Mouse (Mus musculus) frontal cortex, postnatal 14 days (tissue): ENCODE data around the gene Terb2.

Experiments used
- DNase-seq, 2 experiments: peaks; one replicate each; pipeline ENCODE4 v3.0.0; 2022; ENCODE audit warnings: low spot score in 2 of 2

The Terb2 gene

DNA sequence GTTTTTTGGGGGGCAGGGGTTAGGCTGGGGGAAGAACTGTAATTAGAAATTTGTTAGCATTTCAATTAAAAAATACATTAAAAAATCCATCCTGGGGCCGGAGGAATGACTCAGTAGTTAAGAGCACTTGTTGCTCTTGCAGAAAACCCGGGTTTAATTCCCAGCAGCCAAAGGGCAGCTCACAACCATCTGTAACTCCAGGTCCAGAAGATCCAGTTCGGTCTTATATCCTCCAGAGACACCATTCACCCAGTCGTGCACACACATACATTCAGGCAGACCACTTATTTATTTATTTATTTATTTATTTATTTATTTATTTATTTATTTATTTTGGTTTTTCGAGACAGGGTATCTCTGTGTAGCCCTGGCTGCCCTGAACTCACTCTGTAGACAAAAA is 47.3 kb downstream of the Terb2 start:
- no peak for DNase-seq

DNA sequence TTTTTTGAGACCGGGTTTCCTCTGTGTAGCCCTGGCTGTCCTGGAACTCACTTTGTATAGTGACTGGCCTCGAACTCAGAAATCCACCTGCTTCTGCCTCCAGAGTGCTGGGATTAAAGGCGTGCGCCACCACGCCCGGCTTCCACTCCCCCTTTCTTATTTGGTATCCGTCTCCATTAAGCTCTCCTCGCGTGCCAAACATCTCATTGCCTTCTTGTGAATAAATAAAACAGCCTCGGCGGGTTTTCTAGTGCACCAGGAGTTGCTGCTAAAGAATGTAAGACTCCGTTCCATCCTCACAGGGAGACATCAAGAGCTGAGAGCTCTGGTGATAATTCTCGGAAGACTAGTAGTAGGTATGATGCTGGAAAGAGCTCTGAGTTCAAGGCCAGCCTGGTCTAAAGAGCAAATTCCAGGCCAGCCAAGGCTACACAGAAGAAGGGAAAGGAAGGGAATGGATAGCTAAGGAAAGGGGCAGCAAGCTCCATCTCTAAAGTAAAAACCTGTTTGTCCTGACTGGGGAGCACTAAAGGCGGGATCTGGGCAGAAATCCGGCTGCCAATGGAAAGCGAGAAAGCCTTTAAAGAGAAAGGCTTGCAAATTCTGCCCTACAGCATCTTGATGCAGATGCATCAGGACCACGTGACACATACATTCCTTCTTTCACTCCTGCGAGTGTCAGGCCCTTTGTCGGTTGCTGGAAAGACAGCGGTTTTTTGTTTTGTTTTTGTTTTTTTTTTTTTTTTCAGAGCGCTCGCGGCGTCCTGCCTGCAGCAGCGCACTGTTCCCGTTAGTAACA is 47.9 kb downstream of the Terb2 start:
- peak; percentile 10 to 13 for DNase-seq

GRCm38 (mm10) chr2:122234611-122235288 is 48.7 kb downstream of the Terb2 start, which contains the start of gene Sord:
Gene Sord (plus strand): TSS chr2:122234749.
- peak; percentile 41 to 73 for DNase-seq

- no peak for DNase-seq
These were observed 49.4 kb downstream of the Terb2 start for GRCm38 (mm10) chr2:122235425-122235824.

DNA sequence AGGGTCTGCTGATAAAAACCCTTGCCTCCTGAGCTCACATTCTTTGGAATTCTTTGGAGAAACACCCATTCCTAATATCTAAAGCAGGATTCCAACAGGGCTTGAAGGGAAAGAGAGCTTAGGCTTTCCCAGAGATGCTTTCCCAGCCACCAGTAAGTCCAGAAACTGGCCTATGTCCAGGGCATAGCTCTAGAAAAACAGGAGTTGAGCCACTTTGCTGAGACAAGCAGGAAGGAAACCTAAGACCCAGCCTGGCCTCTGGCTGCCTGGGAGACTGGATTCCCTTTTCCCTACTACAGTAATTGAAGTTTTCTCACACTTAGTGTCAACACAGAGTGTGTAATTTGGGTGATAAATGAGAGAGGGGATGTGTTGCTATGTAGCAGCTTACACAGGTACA is 50.2 kb downstream of the Terb2 start:
- DNase-seq: no peak

DNA sequence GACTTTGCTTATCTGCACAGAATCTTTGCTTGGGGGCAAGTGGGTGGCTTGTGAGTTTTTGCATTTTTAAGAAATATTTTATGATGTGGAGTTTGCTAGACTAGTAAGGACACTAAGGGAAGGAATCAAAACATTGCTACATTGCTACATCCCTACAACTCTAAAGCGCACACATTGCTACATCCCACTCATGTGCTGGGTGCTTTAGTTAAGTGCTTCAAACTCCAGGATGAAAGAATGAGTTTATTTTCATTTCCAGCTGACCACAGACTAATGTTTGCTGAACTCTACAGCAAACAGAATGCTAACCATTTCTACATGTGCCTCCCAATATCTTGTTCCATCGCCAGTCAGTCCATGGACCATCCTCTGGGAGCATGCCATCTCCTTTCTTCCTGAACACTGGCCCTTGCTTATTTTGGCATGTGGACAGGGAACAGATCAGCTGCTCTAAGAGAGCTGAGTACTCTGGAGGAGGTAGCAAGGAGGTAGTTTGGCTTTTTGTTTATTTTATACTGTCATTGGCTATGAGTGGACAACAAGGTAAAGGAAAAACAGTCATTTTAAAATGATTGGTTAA is 51.9 kb downstream of the Terb2 start:
- DNase-seq: no peak

GRCm38 (mm10) chr2:122240735-122241134 is 54.7 kb downstream of the Terb2 start:
- DNase-seq: no peak

DNA sequence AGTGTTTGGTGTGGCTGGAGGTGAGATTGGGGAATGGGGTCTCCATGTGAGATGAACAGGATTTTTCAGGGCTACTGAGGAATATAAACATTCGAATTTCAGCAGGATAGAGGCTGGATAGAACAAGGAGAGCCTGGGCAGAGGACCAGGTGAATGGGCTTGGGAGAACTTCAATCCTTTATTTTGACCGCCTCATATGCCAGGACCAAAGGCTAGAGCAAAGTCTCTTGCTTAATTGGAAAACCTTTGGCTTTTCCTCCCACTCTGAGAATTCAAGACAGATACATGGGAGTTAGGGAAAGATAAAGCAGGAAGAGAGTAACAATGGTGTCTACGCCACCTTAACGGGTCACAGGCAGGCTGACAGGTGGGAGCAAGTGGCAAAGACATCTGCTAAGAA is 55.2 kb downstream of the Terb2 start:
- no peak for DNase-seq

DNA sequence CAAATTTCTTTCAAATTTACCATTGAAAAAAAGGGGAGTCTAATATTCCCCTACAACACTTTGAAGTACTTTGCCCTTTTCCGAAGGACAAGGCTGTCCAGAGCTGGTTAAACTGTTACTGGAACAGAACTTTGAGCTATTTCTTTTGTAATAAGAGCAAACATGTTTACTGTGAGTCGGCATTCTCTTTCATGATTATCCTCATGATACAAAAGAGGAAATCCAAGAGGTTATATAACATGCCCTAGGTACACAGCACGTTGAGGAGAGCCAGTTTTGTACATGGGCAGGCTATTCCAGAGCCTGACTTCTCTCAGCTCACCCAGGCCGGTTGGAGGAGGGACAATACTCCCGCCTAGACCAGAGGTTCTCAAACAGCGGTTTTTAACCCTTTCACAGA is 55.9 kb downstream of the Terb2 start:
- no peak for DNase-seq

DNA sequence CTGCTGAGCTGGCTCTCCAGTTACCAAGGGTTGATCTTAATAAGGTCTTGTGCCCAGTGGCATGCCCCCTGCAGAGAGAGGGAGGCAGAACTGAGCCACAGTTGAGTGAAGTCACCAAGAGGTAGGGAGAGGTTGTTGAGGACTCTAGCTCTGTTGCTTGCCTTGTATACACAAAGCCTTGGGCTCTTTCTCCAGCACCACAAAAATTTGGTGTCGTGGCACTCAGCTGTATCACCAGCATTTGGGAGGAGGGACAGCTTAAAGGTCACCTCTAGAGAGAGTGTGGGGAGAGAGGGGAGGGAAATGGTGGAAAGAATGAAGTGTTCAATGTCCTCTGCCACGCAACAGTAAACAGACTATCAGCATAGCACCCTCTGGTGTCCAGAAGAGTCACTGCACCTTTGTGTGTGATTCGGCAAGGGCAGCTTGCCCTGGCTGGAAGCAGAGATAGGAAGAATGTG is 57.6 kb downstream of the Terb2 start:
- DNase-seq: peak; percentile 22 to 69

DNA sequence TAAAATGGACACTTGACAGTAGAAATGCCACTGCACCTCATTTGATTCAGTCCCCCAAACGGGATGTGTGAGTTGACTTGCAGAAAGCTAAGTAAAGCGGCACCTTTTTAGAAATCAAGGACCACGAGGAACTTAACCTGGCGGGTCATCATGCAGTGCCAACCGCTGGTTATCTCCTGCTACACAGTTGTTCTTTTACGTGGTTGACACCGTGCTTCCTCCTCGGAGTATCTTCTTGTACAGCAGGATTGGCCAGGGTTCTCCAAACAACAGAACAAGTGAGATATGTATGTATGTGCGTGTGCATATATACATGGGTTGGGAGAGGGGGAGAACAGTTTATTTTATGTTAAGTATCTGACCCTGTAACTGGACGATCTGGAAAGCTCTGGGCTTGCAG is 61.7 kb downstream of the Terb2 start:
- no peak for DNase-seq

- DNase-seq: no peak
These were observed 69.9 kb downstream of the Terb2 start for GRCm38 (mm10) chr2:122255997-122256396.
